Mouse (Mus musculus) hindbrain, embryonic 15.5 days (tissue): Measurements from ENCODE around the gene Olfr1137. TPM values are rescaled to one million over a fixed set of nuclear protein-coding genes. Genes with fewer than 3 reads are reported as not detected.

ENCODE experiments used
- ATAC-seq: fragments of 200-750 bp; cut with Nextera tagmentation; 2 replicates; pipeline ENCODE4 v1.8.0; 2017; ENCODE audit warnings: low read depth, moderate number of reproducible peaks, moderate TSS enrichment; ENCODE audit not compliant: low FRiP score
- H3K27ac ChIP-seq: fragments of 300-500 bp; sonication (generic); replicated peaks from 2 replicates; pipeline ENCODE4 v1.5.1; 2015; ENCODE audit warnings: mild to moderate bottlenecking, inconsistent platforms
- H3K27me3 ChIP-seq: fragments of 300-500 bp; sonication (generic); 2 replicates; pipeline ENCODE4 v1.6.1; 2015; ENCODE audit warnings: control low read depth, inconsistent platforms
- H3K36me3 ChIP-seq: fragments of 300-500 bp; sonication (generic); 2 replicates; pipeline ENCODE4 v1.6.1; 2015; ENCODE audit warnings: control low read depth, inconsistent platforms
- H3K4me1 ChIP-seq: fragments of 300-500 bp; sonication (generic); replicated peaks from 2 replicates; pipeline ENCODE4 v1.6.1; 2015; ENCODE audit warnings: control low read depth, inconsistent platforms
- H3K4me2 ChIP-seq: fragments of 300-500 bp; sonication (generic); 2 replicates; pipeline ENCODE4 v1.6.1; 2015; ENCODE audit warnings: moderate library complexity, mild to moderate bottlenecking, inconsistent platforms
- H3K4me3 ChIP-seq: fragments of 300-500 bp; sonication (generic); 2 replicates; pipeline ENCODE4 v1.5.1; 2015; ENCODE audit warnings: mild to moderate bottlenecking, inconsistent platforms
- H3K9ac ChIP-seq: fragments of 300-500 bp; sonication (generic); 2 replicates; pipeline ENCODE4 v1.6.1; 2015; ENCODE audit warnings: inconsistent platforms
- H3K9me3 ChIP-seq: fragments of 300-500 bp; sonication (generic); 2 replicates; pipeline ENCODE4 v1.6.1; 2016; ENCODE audit warnings: control low read depth, inconsistent platforms
- WGBS: fragments of 180-500 bp; shearing (Covaris S2); methylation state at CpG from one replicate; pipeline ENCODE4 v1.1.7; 2015; 5-methylcytosine and 5-hydroxymethylcytosine counted together
- polyA plus RNA-seq: library from polyadenylated mRNA; unstranded; fragments of >200 nt; fragmentation: Nextera tagmentation; extraction: Ambion mirVana; gene quantifications from 2 replicates; pipeline ENCODE4 v1.2.1, GENCODE M21; 2015

Olfr1137 gene
- polyA plus RNA-seq = not detected in 2 replicates

GRCm38 (mm10) chr2:87713079-87713478 lies at the start of gene Olfr1137:
Gene Olfr1137 (minus strand): TSS chr2:87713179.
- Histone ChIP-seq H3K9ac (no peak within 1 kb of the TSS), H3K27ac (no peak within 1 kb of the TSS), H3K4me1 (no peaks in the 10 kb centered on the region), H3K27me3 (no peaks in the 10 kb centered on the region), H3K36me3 (no peaks in the 10 kb centered on the region), H3K4me2 (no peak within 1 kb of the TSS), H3K9me3 (no peaks in the 10 kb centered on the region), H3K4me3 (no peak within 1 kb of the TSS)
- no peak for ATAC-seq

DNA sequence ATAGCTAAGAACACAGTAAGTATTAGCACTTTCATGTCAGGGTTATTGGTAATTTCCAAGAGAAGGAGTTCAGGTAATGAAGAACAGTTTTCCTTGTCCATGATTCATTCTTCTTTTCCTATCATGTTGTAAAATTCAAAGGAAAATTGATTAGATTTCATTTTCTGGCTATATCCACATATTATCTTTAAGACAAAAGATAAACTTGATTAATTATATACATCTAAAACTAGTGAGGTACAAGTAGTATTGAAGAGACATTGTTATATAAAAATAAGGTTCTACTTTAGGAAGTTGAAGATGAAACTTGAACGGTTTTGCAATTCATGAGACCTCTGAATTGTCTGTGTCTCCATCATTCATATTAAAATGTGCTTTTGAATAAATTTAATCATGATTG lies 40.9 kb upstream of the Olfr1137 start, which contains the start of gene Olfr1141:
Gene Olfr1141 (minus strand): TSS at position 101 of the 400 bp plus-strand sequence.
- no peak for ATAC-seq
- Histone ChIP-seq H3K4me2 (no peak within 1 kb of the TSS), H3K36me3 (no peaks in the 10 kb centered on the region), H3K4me3 (no peak within 1 kb of the TSS), H3K9me3 (no peaks in the 10 kb centered on the region), H3K4me1 (no peaks in the 10 kb centered on the region), H3K27me3 (no peaks in the 10 kb centered on the region), H3K9ac (no peak within 1 kb of the TSS), H3K27ac (no peak within 1 kb of the TSS)
- WGBS = 83% methylated on average over 1 of the region's 1 CpGs

DNA sequence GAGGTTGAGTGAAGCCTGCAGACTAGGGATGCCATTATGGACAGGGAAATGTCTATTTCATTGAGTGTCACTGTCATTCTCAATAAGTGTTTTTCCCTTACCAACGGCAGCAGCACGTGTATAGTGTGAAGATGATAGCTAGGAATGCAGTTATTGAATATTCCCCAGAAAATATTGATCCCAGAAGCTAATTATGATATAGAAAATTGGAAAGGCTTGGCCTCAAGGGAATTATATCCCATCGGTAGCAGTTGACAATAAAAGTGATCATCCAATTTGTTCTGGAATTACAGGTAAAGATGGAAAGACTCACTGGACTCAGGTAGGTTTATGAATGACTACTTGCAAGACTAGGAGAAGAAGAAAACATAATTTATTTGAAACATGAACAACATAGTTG lies 30.5 kb upstream of the Olfr1137 start, which contains the start of gene Olfr1140:
Gene Olfr1140 (plus strand): TSS at position 301 of the 400 bp plus-strand sequence.
- no peaks in the 10 kb centered on the region for H3K27me3 ChIP-seq
- no peak for ATAC-seq
- H3K9ac ChIP-seq = no peak within 1 kb of the TSS
- H3K4me1 ChIP-seq = no peaks in the 10 kb centered on the region
- H3K4me3 ChIP-seq = no peak within 1 kb of the TSS
- no peaks in the 10 kb centered on the region for H3K9me3 ChIP-seq
- H3K36me3 ChIP-seq = no peaks in the 10 kb centered on the region
- no peak within 1 kb of the TSS for H3K27ac ChIP-seq
- 77% methylated on average over 3 of the region's 3 CpGs for WGBS
- H3K4me2 ChIP-seq = no peak within 1 kb of the TSS

GRCm38 (mm10) chr2:87739878-87740277 lies 26.9 kb upstream of the Olfr1137 start, which contains the start of gene Olfr1138:
Gene Olfr1138 (minus strand): TSS chr2:87739978.
- no peak within 1 kb of the TSS for H3K9ac ChIP-seq
- H3K36me3 ChIP-seq = no peaks in the 10 kb centered on the region
- ATAC-seq = no peak
- H3K9me3 ChIP-seq = no peaks in the 10 kb centered on the region
- WGBS = 68% methylated on average over 1 of the region's 1 CpGs
- no peak within 1 kb of the TSS for H3K27ac ChIP-seq
- no peaks in the 10 kb centered on the region for H3K4me1 ChIP-seq
- H3K27me3 ChIP-seq = no peaks in the 10 kb centered on the region
- no peak within 1 kb of the TSS for H3K4me3 ChIP-seq
- no peak within 1 kb of the TSS for H3K4me2 ChIP-seq

- H3K4me2 ChIP-seq = no peak within 1 kb of the TSS
- H3K9ac ChIP-seq = no peak within 1 kb of the TSS
- H3K9me3 ChIP-seq = no peaks in the 10 kb centered on the region
- no peaks in the 10 kb centered on the region for H3K36me3 ChIP-seq
- H3K4me3 ChIP-seq = no peak within 1 kb of the TSS
- H3K27ac ChIP-seq = no peak within 1 kb of the TSS
- H3K4me1 ChIP-seq = no peaks in the 10 kb centered on the region
- ATAC-seq = no peak
- H3K27me3 ChIP-seq = no peaks in the 10 kb centered on the region
These were observed 19.1 kb downstream of the Olfr1137 start, which contains the start of gene Olfr1136 for GRCm38 (mm10) chr2:87693847-87694246. Gene Olfr1136 (minus strand): TSS chr2:87693947.

GRCm38 (mm10) chr2:87673564-87673963 lies 39.4 kb downstream of the Olfr1137 start, which contains the start of gene Olfr1135:
Gene Olfr1135 (minus strand): TSS chr2:87673664.
- WGBS = 20% methylated on average over 1 of the region's 1 CpGs
- no peak within 1 kb of the TSS for H3K4me2 ChIP-seq
- no peaks in the 10 kb centered on the region for H3K4me1 ChIP-seq
- no peak within 1 kb of the TSS for H3K9ac ChIP-seq
- no peak within 1 kb of the TSS for H3K27ac ChIP-seq
- H3K27me3 ChIP-seq = no peaks in the 10 kb centered on the region
- ATAC-seq = no peak
- H3K4me3 ChIP-seq = no peak within 1 kb of the TSS
- H3K9me3 ChIP-seq = no peaks in the 10 kb centered on the region
- H3K36me3 ChIP-seq = no peaks in the 10 kb centered on the region

Other genes starting within 250 kb of the Olfr1137 start
- not detected in 2 replicates for gene Pramel7, start 216.1 kb downstream of the Olfr1137 start, polyA plus RNA-seq
- not detected in 2 replicates for gene Pramel6, start 206.6 kb downstream of the Olfr1137 start, polyA plus RNA-seq
- gene Olfr153, start 181.4 kb downstream of the Olfr1137 start, polyA plus RNA-seq = not detected in 2 replicates
- gene Olfr1128, start 167.6 kb downstream of the Olfr1137 start, polyA plus RNA-seq = not detected in 2 replicates
- gene Olfr1129, start 139.3 kb downstream of the Olfr1137 start, polyA plus RNA-seq = not detected in 2 replicates
- gene Olfr1130, start 107.0 kb downstream of the Olfr1137 start, polyA plus RNA-seq = not detected in 2 replicates
- not detected in 2 replicates for gene Olfr1131, start 86.1 kb downstream of the Olfr1137 start, polyA plus RNA-seq
- not detected in 2 replicates for gene Olfr1132, start 75.6 kb downstream of the Olfr1137 start, polyA plus RNA-seq
- not detected in 2 replicates for gene Olfr1133, start 65.8 kb downstream of the Olfr1137 start, polyA plus RNA-seq
- not detected in 2 replicates for gene Olfr1134, start 54.7 kb downstream of the Olfr1137 start, polyA plus RNA-seq
- not detected in 2 replicates for gene Olfr1135, start 39.5 kb downstream of the Olfr1137 start, polyA plus RNA-seq
- gene Olfr1136, start 19.2 kb downstream of the Olfr1137 start, polyA plus RNA-seq = not detected in 2 replicates
- gene Olfr1138, start 26.8 kb upstream of the Olfr1137 start, polyA plus RNA-seq = not detected in 2 replicates
- not detected in 2 replicates for gene Olfr1140, start 30.6 kb upstream of the Olfr1137 start, polyA plus RNA-seq
- not detected in 2 replicates for gene Olfr1141, start 40.8 kb upstream of the Olfr1137 start, polyA plus RNA-seq
- not detected in 2 replicates for gene Olfr152, start 66.3 kb upstream of the Olfr1137 start, polyA plus RNA-seq
- gene Olfr1143, start 87.4 kb upstream of the Olfr1137 start, polyA plus RNA-seq = not detected in 2 replicates
- gene Olfr1145, start 96.6 kb upstream of the Olfr1137 start, polyA plus RNA-seq = not detected in 2 replicates
- not detected in 2 replicates for gene Olfr1148, start 117.4 kb upstream of the Olfr1137 start, polyA plus RNA-seq
- not detected in 2 replicates for gene Olfr1150-ps1, start 130.8 kb upstream of the Olfr1137 start, polyA plus RNA-seq
- not detected in 2 replicates for gene Olfr1151, start 142.7 kb upstream of the Olfr1137 start, polyA plus RNA-seq
- gene Olfr1152, start 153.3 kb upstream of the Olfr1137 start, polyA plus RNA-seq = not detected in 2 replicates
- gene Olfr1153, start 181.8 kb upstream of the Olfr1137 start, polyA plus RNA-seq = 0.09 TPM in 1 of 2 replicates, not detected in the other
- not detected in 2 replicates for gene Olfr1154, start 192.0 kb upstream of the Olfr1137 start, polyA plus RNA-seq
- gene Olfr1155, start 232.0 kb upstream of the Olfr1137 start, polyA plus RNA-seq = not detected in 2 replicates
- gene Olfr1156, start 239.9 kb upstream of the Olfr1137 start, polyA plus RNA-seq = not detected in 2 replicates